Mouse (Mus musculus) brain, embryonic 14.5 days (tissue): Measurements from ENCODE around the gene Pdilt.

Source experiments
- CTCF ChIP-seq: fragments of 200-500 bp; IDR thresholded peaks from 2 replicates; pipeline ENCODE4 v1.5.1; 2012; ENCODE audit warnings: inconsistent platforms, mild to moderate bottlenecking, moderate library complexity, borderline replicate concordance; ENCODE audit not compliant: insufficient read depth, insufficient read length; ENCODE audit errors: extremely low read depth
- POLR2A ChIP-seq: fragments of 200-500 bp; IDR thresholded peaks from 2 replicates; pipeline ENCODE4 v1.6.1; 2012; ENCODE audit warnings: mild to moderate bottlenecking, inconsistent platforms, borderline replicate concordance; ENCODE audit not compliant: poor library complexity, insufficient read depth, insufficient read length, severe bottlenecking; ENCODE audit errors: extremely low read depth

DNA sequence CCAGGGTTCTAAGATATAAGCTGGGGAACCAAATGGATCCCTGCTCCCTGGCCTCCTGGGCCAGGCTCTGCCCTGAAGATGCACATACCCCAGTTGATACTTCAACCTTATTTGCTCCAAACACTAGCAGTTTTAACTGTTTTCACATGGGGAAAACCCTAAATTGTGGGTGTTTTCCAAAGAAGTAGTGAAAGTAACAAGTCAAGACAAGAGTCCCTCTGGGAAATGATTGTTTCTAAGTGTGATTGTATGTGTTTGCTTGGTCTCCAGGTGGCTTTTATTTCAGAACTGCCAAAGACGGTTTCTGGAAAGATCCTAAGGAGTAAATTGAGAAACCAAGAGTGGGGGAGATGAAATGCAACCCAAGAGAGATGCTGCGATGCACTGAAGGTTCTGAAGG lies 19.2 kb upstream of the Pdilt start:
- no peak for TF ChIP-seq CTCF
- no peak for TF ChIP-seq POLR2A
